Mouse (Mus musculus) small intestine, adult 2 months (tissue): Measurements from ENCODE around the gene Dnmt3a. TPM values are rescaled to one million over a fixed set of nuclear protein-coding genes. Genes with fewer than 3 reads are reported as not detected.

Experiments used
- H3K27ac ChIP-seq: fragments of 200-500 bp; 2 replicates; pipeline ENCODE4 v1.5.1; 2012; ENCODE audit warnings: low read depth, low read length, control low read depth, inconsistent platforms; ENCODE audit not compliant: insufficient read depth
- H3K27me3 ChIP-seq: fragments of 200-500 bp; 2 replicates; pipeline ENCODE4 v1.6.1; 2012; ENCODE audit warnings: mild to moderate bottlenecking, moderate library complexity, low read length, inconsistent platforms; ENCODE audit not compliant: control insufficient read depth, insufficient read depth
- H3K36me3 ChIP-seq: fragments of 200-500 bp; 2 replicates; pipeline ENCODE4 v1.6.1; 2012; ENCODE audit warnings: mild to moderate bottlenecking, low read length, control low read depth, inconsistent platforms; ENCODE audit not compliant: control insufficient read depth, insufficient read depth
- H3K4me1 ChIP-seq: fragments of 200-500 bp; 2 replicates; pipeline ENCODE4 v1.6.1; 2012; ENCODE audit warnings: low read length, inconsistent platforms, mixed read lengths; ENCODE audit not compliant: control insufficient read depth, insufficient read depth, insufficient read length
- H3K4me3 ChIP-seq: fragments of 200-500 bp; 2 replicates; pipeline ENCODE4 v1.5.1; 2012; ENCODE audit warnings: low read depth, mild to moderate bottlenecking, control low read depth, inconsistent platforms, low read length, moderate library complexity
- CTCF ChIP-seq: fragments of 200-500 bp; IDR thresholded peaks from 2 replicates; pipeline ENCODE4 v1.5.1; 2012; ENCODE audit warnings: low read depth, mild to moderate bottlenecking, control low read depth, inconsistent platforms, low read length, moderate library complexity, mixed read lengths; ENCODE audit not compliant: insufficient replicate concordance, insufficient read length; ENCODE audit errors: extremely low read depth
- POLR2A ChIP-seq: fragments of 200-500 bp; IDR thresholded peaks from 2 replicates; pipeline ENCODE4 v1.6.1; 2012; ENCODE audit warnings: low read depth, mild to moderate bottlenecking, control low read depth, inconsistent platforms, low read length, moderate library complexity
- WGBS: fragments of 180-500 bp; shearing (Covaris S2); methylation state at CpG from one replicate; pipeline ENCODE4 v1.1.7; 2018; 5-methylcytosine and 5-hydroxymethylcytosine counted together
- polyA plus RNA-seq: library from polyadenylated mRNA; depleted of rRNA; stranded (reverse); fragments of >200 nt; gene quantifications from 2 replicates; pipeline ENCODE4 v1.2.3, GENCODE M21; 2012

Gene Dnmt3a
- polyA plus RNA-seq, 1 experiment, result 10.2 TPM

DNA sequence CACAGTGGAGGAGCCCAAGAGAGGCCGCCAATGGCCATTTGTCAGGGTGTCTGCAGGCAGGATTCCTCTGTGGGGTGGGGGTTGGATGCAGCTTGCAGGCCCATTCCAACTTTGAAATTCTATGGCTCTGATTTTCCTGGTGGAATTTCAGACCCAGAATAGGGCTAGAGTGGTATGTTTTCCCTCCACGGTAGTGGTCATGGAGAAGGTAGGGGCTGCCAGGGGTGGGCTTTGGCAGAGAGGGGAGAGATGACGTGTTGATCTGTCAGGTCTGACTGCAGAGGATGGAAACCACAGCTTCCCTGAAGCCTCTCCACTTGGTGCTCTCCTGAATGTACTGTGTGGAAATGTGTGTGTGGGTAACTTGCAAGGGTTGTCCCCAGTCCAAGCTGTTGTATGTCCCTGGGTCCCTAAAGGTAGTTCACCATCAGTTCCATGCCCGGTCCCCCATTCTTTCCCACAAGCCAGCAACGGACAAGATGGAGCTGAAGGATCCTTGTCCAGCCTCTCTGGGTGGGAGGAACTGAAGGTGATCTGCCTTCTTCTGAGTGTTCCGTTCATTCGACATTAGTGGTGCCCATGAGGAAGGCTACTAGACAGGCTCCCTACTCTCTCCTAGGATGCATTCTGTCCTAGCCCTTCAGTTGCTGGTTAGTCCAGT, 3.8 kb downstream of the Dnmt3a start:
- Histone ChIP-seq H3K4me1 (peaks cover 20% of the 10 kb centered on the region), H3K27me3 (no peaks in the 10 kb centered on the region), H3K4me3 (no peak overlapping the region), H3K36me3 (no peaks in the 10 kb centered on the region), H3K27ac (no peak overlapping the region)
- WGBS, result 75% methylated on average over 7 of the region's 7 CpGs
- TF ChIP-seq CTCF (no peak), POLR2A (no peak)

DNA sequence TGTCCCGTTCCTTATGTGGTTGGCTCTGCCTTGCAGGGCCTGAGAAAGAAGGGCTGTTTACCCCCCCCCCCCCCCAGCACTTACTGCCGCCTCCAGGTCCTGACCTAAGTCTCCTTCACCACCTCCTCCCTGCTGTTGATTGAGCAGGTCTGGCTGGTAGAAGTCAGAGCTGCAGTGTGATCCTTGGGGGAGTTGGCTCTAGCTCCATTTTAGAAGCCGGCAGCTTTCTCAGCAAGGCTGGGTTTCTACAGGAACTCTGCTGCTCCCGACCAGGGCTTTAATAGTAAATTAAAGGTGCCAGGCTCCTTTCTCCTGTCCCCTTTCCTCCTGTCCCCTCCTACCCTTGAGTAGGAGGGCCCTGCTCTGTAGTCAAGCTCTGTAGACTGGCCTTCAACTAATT, 4.6 kb downstream of the Dnmt3a start:
- H3K4me3 ChIP-seq, result no peak overlapping the region
- H3K4me1 ChIP-seq, result peaks cover 22% of the 10 kb centered on the region
- H3K36me3 ChIP-seq, result no peaks in the 10 kb centered on the region
- TF ChIP-seq CTCF (no peak), POLR2A (no peak)
- 56% methylated on average over 4 of the region's 4 CpGs for WGBS
- H3K27me3 ChIP-seq, result no peaks in the 10 kb centered on the region
- no peak overlapping the region for H3K27ac ChIP-seq

DNA sequence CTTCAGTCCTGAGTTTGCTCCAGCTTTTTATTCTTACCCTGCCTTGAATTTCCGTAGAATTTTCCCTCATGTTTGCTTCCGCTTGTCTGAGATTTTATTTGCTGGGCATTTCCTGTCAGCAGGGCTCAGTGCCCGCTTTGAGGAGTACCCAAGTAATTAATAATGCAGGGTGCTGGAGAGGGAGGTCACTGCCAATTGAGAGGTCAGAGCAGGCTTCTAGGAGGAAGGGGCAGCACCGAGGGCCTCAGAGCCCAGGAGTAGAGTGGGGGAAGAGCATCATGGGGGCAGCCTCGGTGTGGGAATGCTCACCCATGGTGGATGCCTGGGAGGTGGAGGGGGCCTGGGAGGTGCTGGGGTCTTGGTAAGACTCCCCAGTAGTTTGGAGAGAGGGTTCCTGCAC, 5.8 kb downstream of the Dnmt3a start:
- no peak overlapping the region for H3K4me3 ChIP-seq
- no peak overlapping the region for H3K27ac ChIP-seq
- H3K36me3 ChIP-seq, result no peaks in the 10 kb centered on the region
- H3K4me1 ChIP-seq, result peaks cover 18% of the 10 kb centered on the region
- H3K27me3 ChIP-seq, result no peaks in the 10 kb centered on the region
- WGBS, result 38% methylated on average over 5 of the region's 5 CpGs
- TF ChIP-seq POLR2A (no peak), CTCF (no peak)

DNA sequence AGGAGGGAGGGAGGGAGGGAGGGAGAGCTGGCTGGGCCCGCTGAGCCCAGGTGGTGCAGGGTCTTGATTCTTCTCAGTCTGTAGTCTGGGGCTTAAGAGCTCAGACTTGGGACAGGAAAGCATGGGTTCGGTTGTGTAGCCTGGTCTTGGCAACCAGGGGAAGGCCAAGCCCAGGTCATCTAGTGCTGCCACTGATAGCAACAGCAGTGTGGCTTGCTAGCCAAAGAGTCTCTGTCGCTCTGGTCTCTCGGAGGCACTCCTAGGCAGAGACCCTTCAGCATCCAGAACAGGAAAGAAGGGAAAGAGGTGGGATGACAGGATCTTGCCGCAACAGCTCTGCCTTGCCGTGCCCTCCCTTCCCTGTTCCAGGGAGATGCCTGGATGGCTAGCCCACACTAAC, 6.4 kb downstream of the Dnmt3a start:
- H3K27ac ChIP-seq, result no peak overlapping the region
- WGBS, result 63% methylated on average over 6 of the region's 6 CpGs
- TF ChIP-seq CTCF (no peak), POLR2A (no peak)
- H3K4me1 ChIP-seq, result peaks cover 23% of the 10 kb centered on the region
- H3K4me3 ChIP-seq, result no peak overlapping the region
- no peaks in the 10 kb centered on the region for H3K36me3 ChIP-seq
- no peaks in the 10 kb centered on the region for H3K27me3 ChIP-seq

DNA sequence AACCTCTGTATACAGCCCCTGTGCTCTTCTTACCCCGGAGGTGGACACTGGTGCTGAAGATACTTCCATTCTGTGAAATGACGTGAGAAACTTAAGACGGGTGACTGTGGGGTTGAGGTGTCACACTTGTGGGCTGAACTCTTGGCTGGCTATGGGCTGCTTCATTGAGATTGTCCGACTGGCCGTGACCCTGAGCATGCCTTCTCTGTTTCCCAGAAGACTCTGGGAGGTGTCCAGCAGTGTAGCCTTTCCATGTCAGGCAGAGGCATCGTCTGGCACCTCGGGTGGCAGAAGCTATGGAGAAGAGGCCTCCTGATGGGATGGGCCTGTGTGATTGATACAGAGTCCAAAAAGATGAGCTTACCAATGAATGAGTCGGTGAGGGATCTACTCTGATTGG, 7.3 kb downstream of the Dnmt3a start:
- 73% methylated on average over 8 of the region's 8 CpGs for whole genome bisulfite sequencing
- peaks cover 30% of the 10 kb centered on the region for H3K4me1 ChIP-seq
- H3K27ac ChIP-seq, result no peak overlapping the region
- no peaks in the 10 kb centered on the region for H3K27me3 ChIP-seq
- no peaks in the 10 kb centered on the region for H3K36me3 ChIP-seq
- no peak for TF ChIP-seq CTCF
- TF ChIP-seq POLR2A, result no peak
- no peak overlapping the region for H3K4me3 ChIP-seq

GRCm38 (mm10) chr12:3815386-3815785, 9.6 kb downstream of the Dnmt3a start:
- Histone ChIP-seq H3K4me1 (peaks cover 33% of the 10 kb centered on the region), H3K4me3 (no peak overlapping the region), H3K36me3 (no peaks in the 10 kb centered on the region), H3K27me3 (no peaks in the 10 kb centered on the region), H3K27ac (no peak overlapping the region)
- TF ChIP-seq CTCF (no peak), POLR2A (no peak)
- 25% methylated on average over 6 of the region's 6 CpGs for WGBS

DNA sequence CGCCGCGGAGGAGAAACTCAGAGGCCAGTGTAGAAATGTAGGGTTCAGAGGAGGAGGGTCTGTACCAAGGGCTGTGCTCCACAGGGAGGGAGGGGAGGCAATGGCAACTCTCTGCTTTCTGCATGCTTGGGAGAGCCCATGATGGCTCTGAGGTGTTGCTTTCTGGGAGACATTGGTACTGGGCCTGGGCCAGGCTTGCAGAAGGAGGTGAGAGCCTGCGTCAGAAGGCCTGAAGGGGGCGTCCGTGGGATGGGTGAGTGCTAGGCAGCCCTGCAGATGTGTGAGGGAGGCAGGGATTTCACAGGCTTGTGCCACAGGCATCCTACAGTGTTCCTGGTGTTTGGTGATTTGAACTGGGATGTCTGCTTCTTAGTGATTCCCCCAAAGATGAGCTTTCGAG, 11.2 kb downstream of the Dnmt3a start:
- Histone ChIP-seq H3K36me3 (no peaks in the 10 kb centered on the region), H3K4me3 (no peak overlapping the region), H3K4me1 (peaks cover 26% of the 10 kb centered on the region), H3K27me3 (no peaks in the 10 kb centered on the region), H3K27ac (no peak overlapping the region)
- TF ChIP-seq CTCF, result no peak
- TF ChIP-seq POLR2A, result no peak
- 70% methylated on average over 7 of the region's 7 CpGs for WGBS

DNA sequence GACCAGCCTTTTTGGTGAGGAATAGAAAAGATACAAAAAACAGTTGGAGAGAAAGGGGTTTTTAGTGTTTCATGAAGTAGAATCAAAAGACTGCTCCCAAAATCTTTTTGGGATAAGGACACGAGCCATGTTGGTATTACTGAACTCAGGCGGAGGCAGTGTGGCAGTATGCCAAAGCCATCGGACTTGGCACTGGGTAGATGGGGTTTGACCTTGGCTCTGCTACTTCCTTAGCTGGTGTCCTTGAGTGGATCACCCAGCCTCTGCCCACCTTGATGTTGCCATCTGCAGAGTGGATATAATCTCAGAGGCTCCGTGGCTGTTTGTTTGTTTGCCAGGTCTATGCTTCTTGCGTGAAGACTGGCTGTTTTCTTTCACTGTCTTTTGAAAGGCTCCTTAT, 11.8 kb downstream of the Dnmt3a start:
- TF ChIP-seq POLR2A (no peak), CTCF (no peak)
- Histone ChIP-seq H3K4me1 (peaks cover 26% of the 10 kb centered on the region), H3K36me3 (no peaks in the 10 kb centered on the region), H3K27me3 (no peaks in the 10 kb centered on the region), H3K4me3 (no peak overlapping the region), H3K27ac (no peak overlapping the region)
- WGBS, result 34% methylated on average over 5 of the region's 5 CpGs
